Mouse (Mus musculus): ENCODE measurements around the gene Ccnj. TPM values are rescaled to one million over a fixed set of nuclear protein-coding genes. Genes with fewer than 3 reads are reported as not detected.

The Ccnj gene
- total RNA-seq (2023): 1 to 10 TPM; 7.5 to 8.5 TPM

DNA sequence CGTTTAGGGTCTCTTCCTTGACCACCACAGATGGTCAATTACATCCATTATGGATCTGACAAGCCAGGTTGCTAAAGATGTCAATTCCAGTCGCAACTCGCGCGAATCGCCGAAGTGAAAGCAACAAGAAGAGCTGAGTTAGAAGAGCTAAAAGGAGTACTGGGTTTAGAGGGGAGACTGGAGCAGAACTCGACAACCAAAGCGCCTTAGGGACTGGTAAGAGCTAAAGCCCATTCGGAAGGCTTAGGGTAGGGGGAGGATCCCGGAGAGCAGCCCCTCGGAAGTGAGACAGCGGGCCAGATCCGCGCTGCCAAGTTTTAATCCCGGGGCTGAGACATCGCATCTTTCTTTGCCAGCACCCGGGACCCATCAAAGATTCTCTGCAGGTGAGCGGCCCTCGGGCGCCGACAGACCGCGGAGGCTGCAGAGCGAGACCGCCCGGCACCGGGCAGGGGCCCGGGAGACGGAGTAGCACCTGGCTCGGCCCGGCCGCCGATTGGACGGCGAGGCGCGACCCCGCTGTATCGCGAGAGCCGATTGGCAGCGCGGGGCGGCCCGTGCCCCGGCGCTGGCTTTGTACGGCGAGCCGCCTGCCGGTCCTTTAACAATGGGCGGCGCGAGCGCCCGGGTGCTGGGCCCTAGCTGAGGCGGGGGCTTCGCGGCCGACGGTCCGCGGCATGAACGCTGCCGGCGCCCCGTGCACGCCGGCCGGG is at the start of gene Ccnj:
Gene Ccnj, plus strand, starts transcription at position 577 of the 713 bp plus-strand sequence.

DNA sequence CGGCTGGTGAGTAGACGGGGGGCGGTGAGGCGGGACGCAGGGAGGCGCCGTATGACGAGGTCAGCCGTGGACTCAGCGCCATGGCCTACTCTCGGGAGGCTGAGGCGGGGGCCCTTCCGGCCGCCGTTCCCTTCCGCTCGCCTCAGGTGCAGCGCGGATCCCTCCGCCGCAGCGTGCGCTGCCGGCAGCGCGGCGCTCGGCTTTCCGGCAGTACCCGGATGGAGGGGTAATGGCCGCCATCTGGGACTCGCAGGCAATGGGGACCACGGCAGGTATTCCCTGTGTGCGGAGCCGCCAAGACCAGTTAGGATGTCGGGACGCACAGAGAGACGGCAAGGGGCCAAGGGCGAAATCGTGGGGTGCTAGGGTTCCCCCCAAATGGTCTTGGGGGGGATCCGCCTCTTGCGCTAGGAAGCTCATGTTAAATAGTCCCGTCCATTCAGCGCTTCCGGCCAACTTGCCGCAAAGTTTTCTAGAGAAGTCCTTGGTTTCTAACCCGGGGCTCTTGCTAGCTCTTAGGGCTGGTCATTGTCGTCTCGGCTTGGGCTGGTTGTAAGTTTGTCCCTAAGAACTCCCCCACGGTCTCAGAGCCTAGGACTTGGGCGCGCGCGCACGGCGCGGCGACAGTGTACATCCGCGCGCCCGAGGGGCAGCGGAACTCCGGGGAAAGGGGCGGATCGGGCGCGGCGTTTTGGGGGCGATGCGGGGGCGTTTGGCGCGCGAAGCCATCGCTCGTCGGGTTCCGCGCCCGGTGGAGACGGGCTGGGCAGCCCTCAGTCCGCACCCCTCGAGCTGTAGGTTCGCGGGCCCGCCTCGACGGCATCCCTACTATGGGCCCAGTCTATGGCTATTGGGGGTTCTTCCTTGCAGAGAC is 63.7 kb downstream of the Ccnj start, which contains the start of gene Zfp518a:
Gene Zfp518a, plus strand, starts transcription at position 187 of the 874 bp plus-strand sequence.

Other genes with a start within 250 kb of the Ccnj start
- 10 to 100 TPM; 46.4 to 53.2 TPM for gene Aldh18a1, start 242.8 kb upstream of the Ccnj start, total RNA-seq (2023)
- 1 to 10 TPM; 6.0 to 7.7 TPM for gene Tctn3, start 219.0 kb upstream of the Ccnj start, total RNA-seq (2023)
- 1 to 10 TPM; 8.1 to 9.3 TPM for gene Entpd1, start 218.9 kb upstream of the Ccnj start, total RNA-seq (2023)
- gene Cc2d2b, start 82.5 kb upstream of the Ccnj start, total RNA-seq (2023): not detected
- 10 to 100 TPM; 19.7 TPM for gene Zfp518a, start 63.4 kb downstream of the Ccnj start, total RNA-seq (2023)
- 1 to 10 TPM; 1.0 to 2.9 TPM for gene Blnk, start 163.3 kb downstream of the Ccnj start, total RNA-seq (2023)
- gene Dntt, start 198.0 kb downstream of the Ccnj start, total RNA-seq (2023): 1 to 10 TPM; 2.9 to 3.5 TPM
- gene Opalin, start 245.8 kb downstream of the Ccnj start, total RNA-seq (2023): not detected

Measured in T-cell, adult 66 days (primary cell).